Mouse (Mus musculus) spleen, embryonic (tissue): ENCODE results near the gene Dnajc4.

ENCODE experiments used
- CTCF ChIA-PET: fragments of 350-600 bp; sonication (Branson Sonifier 250); formaldehyde crosslinking; loops from one replicate; lab custom pipeline; 2022; lab: Charles Lee

The Dnajc4 gene

GRCm38 (mm10) chr19:6977759-6978638 is 14.4 kb downstream of the Dnajc4 start:
- CTCF ChIA-PET: interaction anchor here (0.6 kb wide), 1 partner anchor 108 kb away, joined by 11 read pairs; no protein-coding TSS in a partner anchor

DNA sequence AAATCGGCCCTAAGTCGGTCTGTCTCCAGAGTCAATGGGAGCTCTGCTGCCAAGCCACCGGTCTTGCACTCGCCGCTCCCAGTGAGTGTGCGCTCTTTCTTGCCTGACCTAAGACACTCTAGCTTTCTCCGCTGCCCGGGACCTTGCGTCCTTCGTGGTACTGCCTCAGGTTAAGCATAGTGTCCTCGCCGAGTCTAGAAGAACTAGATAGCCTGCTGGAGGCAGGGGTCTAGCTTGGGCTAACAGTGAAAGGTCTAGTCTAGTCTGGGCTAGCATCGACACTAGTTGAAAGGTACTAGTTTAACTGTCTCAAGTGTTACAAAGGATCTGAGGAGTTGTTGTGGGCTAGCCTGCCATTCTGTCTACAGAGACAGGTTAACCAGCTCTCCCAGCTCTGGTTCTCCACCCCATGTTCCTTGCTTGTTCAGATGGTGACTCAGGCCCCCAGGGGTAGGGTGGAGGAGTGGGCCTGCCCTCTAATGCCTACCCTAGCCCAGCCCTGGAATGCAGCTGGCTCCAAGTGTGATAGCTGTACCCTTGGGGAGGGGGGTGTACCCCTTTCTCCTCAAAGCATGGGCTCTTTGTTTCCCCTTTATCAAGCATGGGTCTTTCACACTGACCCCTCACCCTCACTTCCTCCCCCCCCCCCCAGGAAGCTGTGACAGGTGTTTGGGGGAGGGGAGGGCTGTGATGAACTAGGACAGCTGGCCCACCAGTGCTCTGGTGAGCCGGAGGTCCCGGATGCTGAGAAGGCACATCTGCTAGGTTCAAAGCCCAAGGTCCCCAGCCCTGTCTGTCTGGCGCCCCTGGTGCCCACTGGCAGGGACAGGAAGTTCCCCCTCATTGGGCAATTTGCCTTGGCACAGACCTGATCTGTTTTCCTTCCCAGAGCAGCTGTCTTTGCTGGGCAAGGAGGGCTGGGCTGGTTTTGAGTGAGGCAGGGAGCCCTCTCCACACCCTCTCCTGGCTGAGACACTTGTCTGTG is 16.5 kb downstream of the Dnajc4 start, which contains the start of gene Plcb3:
Plcb3 (minus strand) TSS at position 934 of the 985 bp plus-strand sequence.
- CTCF ChIA-PET: interaction anchor here (1.1 kb wide), 1 partner anchor 24 kb away, joined by 3 read pairs; no protein-coding TSS in a partner anchor

- CTCF ChIA-PET: interaction anchor here (0.5 to 1.1 kb wide), 4 partner anchors 50 to 677 kb away, joined by 3 to 5 read pairs (median 4); no protein-coding TSS in a partner anchor
These were observed 17.9 kb downstream of the Dnajc4 start, which contains the start of gene Ppp1r14b for GRCm38 (mm10) chr19:6974211-6975205. Gene Ppp1r14b (plus strand): TSS chr19:6974968.

DNA sequence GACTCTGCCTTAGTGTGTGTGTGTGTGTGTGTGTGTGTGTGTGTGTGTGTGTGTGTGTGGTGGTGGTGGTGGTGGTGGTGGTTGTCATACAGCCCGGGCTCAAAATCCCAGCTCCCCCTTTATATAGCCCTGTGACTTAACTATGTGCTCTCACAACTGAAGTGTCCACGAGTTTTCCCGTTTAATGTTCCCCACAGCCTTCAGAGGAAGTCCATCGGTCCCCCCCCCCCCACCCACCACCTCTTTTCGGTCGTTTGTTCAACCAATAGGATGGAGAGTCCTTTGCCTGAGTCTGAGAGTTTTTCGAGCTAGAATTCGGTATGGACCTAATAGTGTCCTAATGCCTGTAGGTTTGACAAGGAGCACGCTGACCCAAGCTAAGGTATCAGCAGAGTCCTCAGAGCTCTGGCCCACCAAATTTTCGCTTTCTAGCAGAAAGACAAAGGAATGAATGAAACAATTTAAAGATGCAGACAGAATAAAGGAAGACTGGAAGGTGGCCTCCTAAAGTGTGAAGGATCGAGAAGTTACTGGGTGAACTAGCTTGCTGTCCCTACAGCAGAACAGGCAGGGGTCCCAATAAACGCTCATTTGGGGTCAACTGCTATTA is 18.7 kb downstream of the Dnajc4 start:
- CTCF ChIA-PET: interaction anchor here (0.6 to 1.1 kb wide), 3 partner anchors 49 to 676 kb away, joined by 3 to 5 read pairs (median 5); no protein-coding TSS in a partner anchor

DNA sequence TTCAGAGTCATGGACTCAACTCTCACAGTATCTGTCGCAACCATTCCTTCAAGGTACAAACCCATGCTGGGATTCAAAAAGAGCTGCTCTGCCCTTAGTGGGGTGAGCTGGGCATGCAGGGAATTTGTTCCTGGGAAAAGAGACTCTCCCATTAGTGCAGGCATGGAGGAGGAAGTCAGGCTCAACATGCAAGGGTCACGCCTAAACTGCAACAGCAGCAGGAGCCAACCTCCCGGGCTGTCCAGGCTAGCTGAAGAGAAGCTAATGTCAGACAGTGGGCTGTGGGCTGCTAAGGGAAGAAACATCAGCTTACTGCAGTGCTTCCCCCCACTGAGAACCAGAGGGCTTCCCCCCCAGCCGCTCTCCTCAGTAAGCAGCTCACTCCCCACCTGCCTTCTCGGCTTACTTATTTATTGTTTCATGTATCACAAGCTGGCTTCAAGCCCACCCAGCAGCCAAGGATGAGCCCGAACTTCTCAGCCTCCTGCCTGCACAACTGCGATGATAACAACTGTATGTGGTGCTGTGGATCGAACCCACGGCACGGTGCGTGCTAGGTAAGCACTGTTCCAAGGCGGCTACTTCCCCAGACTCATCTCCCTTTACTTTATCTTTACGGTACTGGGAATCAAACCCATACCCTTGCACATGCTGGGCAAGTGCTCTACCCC is 20.0 kb downstream of the Dnajc4 start:
- CTCF ChIA-PET: no interaction called here

DNA sequence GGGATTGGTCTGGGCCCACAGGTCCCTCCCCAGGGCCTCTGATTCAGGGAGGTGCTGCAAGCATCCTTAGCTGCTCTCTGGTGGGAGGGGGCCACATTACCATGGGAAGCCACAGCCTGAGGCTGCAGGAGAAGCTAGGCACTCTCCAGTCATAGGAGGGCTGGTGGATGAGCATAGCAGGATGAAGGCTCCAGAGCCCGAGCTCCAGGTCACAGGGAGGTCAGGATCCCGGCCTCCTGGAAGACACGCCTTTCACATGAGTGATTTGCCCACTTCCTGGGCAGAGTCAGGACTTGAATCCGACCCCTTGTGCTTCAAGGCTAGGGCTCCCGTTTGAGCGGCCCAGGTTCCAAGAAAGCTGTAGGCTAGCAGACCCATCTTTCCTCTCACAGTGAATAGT is 20.7 kb downstream of the Dnajc4 start:
- CTCF ChIA-PET: interaction anchor here (1.1 to 1.5 kb wide), 2 partner anchors 30 to 47 kb away, joined by 3 to 10 read pairs; partner anchors contain the start of genes Bad and Gpr137

DNA sequence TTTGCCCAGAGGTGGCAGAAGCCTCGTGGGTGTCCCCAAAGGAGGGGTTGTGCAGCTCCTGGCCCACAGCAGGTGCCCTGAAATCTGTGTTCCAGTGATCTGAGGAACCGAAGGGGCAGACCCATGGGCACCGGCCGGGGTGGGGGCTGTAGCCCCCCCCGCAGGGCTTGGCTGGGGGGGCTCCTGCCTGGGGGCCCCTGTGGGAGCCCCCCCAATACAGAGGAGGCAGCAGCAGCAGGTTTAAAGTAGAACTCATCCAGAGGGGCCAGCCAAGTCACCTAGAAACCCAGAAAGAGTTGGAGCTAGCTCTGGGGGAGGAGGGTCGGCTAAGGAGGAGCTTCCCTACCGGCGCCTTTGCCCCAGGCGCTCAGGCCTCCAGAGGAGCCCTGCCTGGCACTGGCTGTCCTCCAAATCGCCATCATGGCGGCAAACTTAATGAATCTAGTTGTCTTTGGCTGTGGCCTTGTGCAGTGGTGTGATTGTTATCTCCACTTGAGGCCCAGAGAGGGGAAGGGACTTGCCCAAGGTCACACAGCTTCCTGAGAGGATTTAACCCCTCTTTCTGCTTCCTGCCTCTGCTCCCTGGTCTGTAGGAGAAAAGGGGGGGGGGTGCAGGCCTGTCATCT is 21.8 kb downstream of the Dnajc4 start:
- CTCF ChIA-PET: interaction anchor here (0.6 to 1.5 kb wide), 4 partner anchors 9 to 48 kb away, joined by 3 to 10 read pairs (median 3); partner anchors contain the start of genes Bad and Gpr137

DNA sequence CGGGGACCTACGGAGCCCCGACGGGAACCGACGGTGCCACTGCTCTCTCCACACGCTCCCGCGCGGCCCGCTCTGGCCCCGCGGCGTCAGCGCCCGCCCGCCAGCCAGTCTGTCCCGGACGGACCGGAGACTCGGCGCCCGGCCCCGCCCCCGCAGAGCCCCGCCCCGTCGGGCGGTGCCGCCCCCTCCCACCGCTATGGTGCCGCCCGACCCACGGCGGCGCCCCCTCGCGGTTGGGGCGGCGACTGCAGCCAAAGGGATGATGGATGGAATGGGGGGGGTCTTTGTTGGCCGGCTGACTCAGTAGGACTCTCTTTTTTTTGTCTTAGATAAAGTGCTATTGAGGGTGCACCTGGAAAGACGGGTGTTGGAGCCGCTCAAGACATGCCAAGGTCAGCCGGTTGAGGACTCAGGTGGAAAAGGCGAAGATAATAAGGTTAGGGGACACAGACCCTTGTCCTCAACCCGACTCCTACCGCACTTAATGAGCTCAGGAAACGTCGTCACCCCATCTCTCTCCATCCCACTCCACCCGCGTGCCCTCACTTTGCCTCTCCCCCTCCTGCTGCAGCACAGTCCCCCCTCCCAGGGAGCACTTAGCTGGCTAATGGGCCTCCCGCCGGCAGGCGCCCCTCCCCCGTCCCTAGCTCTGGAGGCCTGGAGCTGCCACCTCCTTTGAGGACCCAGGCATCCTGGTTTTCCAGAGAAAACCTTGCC is 22.5 kb downstream of the Dnajc4 start:
- CTCF ChIA-PET: interaction anchor here (1.0 to 1.5 kb wide), 2 partner anchors 10 to 28 kb away, joined by 3 to 10 read pairs; partner anchors contain the start of genes Bad and Gpr137

GRCm38 (mm10) chr19:6969291-6969664 is 23.1 kb downstream of the Dnajc4 start:
- CTCF ChIA-PET: no interaction called here

- CTCF ChIA-PET: no interaction called here
These were observed 23.7 kb downstream of the Dnajc4 start for GRCm38 (mm10) chr19:6968491-6969271.

DNA sequence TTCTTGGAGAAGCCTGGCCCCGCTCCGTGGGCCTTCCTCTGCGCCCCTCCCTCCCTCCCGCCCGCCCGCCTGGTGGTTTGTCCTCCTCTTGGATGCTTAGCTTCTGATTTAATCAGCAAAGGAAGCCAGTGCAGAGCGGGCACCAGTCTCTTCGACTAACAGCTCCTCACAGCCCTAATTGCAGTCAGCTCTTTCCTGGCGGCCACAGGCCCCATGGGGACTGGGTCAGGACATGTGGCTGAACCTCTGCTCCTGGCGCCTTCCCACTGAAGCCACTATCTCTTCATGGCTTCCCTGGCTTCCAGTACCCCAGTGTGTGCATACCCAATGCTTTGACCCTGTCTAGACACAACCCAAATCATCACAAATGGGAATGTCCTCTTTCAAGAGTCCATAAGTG is 35.9 kb downstream of the Dnajc4 start:
- CTCF ChIA-PET: no interaction called here

- CTCF ChIA-PET: interaction anchor here (0.6 kb wide), 1 partner anchor 1320 kb away, joined by 3 read pairs; no protein-coding TSS in a partner anchor
These were observed 36.9 kb downstream of the Dnajc4 start for GRCm38 (mm10) chr19:6955424-6955823.

DNA sequence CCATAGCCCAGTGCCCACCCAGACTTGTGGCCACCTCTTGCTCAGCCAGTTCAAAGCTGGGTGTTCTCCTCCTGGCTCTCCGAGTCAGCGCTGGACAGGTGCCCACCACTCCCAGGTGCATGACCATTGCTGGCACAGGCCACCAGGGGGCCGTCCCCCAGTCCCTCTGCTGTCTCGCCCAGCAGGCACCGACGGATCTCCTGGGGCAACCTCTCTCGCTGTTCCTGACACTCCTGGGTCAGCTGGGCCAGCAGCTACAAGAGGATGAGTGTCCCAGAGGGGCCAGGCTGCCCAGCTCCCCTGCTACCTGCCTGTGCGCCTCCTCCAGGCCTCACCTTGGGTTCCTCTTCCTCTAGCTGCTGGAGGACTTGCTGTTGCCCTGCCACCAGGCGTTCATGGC is 38.3 kb downstream of the Dnajc4 start:
- CTCF ChIA-PET: interaction anchor here (1.3 kb wide), 1 partner anchor 12 kb away, joined by 4 read pairs; the partner anchor contains the start of gene Gpr137

- CTCF ChIA-PET: interaction anchor here (1.3 kb wide), 1 partner anchor 10 kb away, joined by 4 read pairs; the partner anchor contains the start of gene Gpr137
These were observed 39.7 kb downstream of the Dnajc4 start for GRCm38 (mm10) chr19:6952712-6953037.

GRCm38 (mm10) chr19:6951994-6952711 is 40.2 kb downstream of the Dnajc4 start:
- CTCF ChIA-PET: interaction anchor here (0.6 to 1.3 kb wide), 2 partner anchors 24 to 995 kb away, joined by 3 read pairs; partner anchors contain the start of gene Plcb3

DNA sequence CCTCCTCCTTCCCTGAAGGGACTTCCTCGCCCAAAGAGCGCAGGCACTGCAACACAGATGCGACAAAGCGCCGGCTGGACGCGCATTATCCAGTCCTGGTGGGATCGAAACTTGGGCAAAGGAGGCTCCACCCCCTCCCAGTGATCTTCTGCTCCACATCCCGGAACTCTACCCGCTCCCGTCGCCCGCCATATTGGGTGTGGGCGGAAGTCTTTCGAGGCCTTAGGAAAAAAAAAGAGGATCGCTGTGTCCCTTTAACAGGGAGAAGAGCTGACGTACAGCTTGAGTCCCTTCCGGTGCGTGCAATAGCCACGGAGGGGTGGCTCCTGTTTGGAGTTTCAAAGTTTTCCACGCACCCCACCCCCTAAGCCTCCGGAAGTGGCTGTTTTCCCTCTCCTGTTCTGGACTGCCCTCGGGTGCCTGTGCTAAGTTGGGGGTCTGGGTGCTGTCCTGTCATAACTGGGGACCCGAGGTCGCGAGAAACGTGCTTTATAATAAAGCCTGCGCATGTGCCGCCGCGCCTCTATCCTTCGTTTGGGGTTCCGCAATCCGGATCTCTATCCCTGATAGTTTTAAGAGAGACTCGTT is 40.9 kb downstream of the Dnajc4 start:
- CTCF ChIA-PET: interaction anchor here (0.6 to 1.3 kb wide), 2 partner anchors 25 to 994 kb away, joined by 3 read pairs; partner anchors contain the start of gene Plcb3
